Mouse (Mus musculus) C2C12 (cell line): ENCODE results near the gene Zbtb11.

Source experiments
- CEBPB ChIP-seq: IDR thresholded peaks from one replicate; pipeline ENCODE4 v1.6.1; 2011; ENCODE audit warnings: low read depth, mild to moderate bottlenecking, control low read depth, moderate library complexity
- CTCF ChIP-seq: IDR thresholded peaks from one replicate; pipeline ENCODE4 v1.5.1; 2011; ENCODE audit not compliant: control insufficient read depth, insufficient read depth, insufficient read length
- FOSL1 ChIP-seq: IDR thresholded peaks from one replicate; pipeline ENCODE4 v1.8.0; 2011; ENCODE audit warnings: mild to moderate bottlenecking, low read length; ENCODE audit not compliant: poor library complexity, insufficient read depth, severe bottlenecking
- MAX ChIP-seq: IDR thresholded peaks from one replicate; pipeline ENCODE4 v1.6.1; 2011; ENCODE audit warnings: mild to moderate bottlenecking, control low read depth
- MYOG ChIP-seq: IDR thresholded peaks from one replicate; pipeline ENCODE4 v1.6.1; 2011; ENCODE audit not compliant: control insufficient read depth, insufficient read length; ENCODE audit errors: extremely low read depth
- USF1 ChIP-seq: IDR thresholded peaks from one replicate; pipeline ENCODE4 v1.6.1; 2011; ENCODE audit warnings: low read depth, mild to moderate bottlenecking, control low read depth, moderate library complexity

GRCm38 (mm10) chr16:56037138-56038010, 63.7 kb downstream of the Zbtb11 start, which contains the start of gene Trmt10c:
- TF ChIP-seq MAX, result peak; percentile 70
- TF ChIP-seq CTCF, result no peak
- no peak for TF ChIP-seq MYOG
- TF ChIP-seq CEBPB, result no peak
- TF ChIP-seq USF1, result no peak
- TF ChIP-seq FOSL1, result no peak
